Mouse (Mus musculus) forebrain, embryonic 15.5 days (tissue): ENCODE results near the gene Nptxr. TPM values are rescaled to one million over a fixed set of nuclear protein-coding genes. Genes with fewer than 3 reads are reported as not detected.

Source experiments
- ATAC-seq: fragments of 200-750 bp; cut with Nextera tagmentation; replicated peaks from 2 replicates; pipeline ENCODE4 v1.8.0; 2017; ENCODE audit warnings: mild to moderate bottlenecking, moderate TSS enrichment, moderate library complexity
- H3K27ac ChIP-seq: fragments of 300-500 bp; sonication (generic); replicated peaks from 2 replicates; pipeline ENCODE4 v1.5.1; 2015; ENCODE audit warnings: mild to moderate bottlenecking, inconsistent platforms
- H3K27me3 ChIP-seq: fragments of 300-500 bp; sonication (generic); 2 replicates; pipeline ENCODE4 v1.6.1; 2015; ENCODE audit warnings: inconsistent platforms
- H3K36me3 ChIP-seq: fragments of 300-500 bp; sonication (generic); 2 replicates; pipeline ENCODE4 v1.6.1; 2015; ENCODE audit warnings: mild to moderate bottlenecking, inconsistent platforms
- H3K4me1 ChIP-seq: fragments of 300-500 bp; sonication (generic); 2 replicates; pipeline ENCODE4 v1.6.1; 2015; ENCODE audit warnings: inconsistent platforms
- H3K4me2 ChIP-seq: fragments of 300-500 bp; sonication (generic); replicated peaks from 2 replicates; pipeline ENCODE4 v1.6.1; 2015; ENCODE audit warnings: mild to moderate bottlenecking, inconsistent platforms
- H3K4me3 ChIP-seq: fragments of 300-500 bp; sonication (generic); 2 replicates; pipeline ENCODE4 v1.5.1; 2015; ENCODE audit warnings: mild to moderate bottlenecking, inconsistent platforms
- H3K9ac ChIP-seq: fragments of 300-500 bp; sonication (generic); replicated peaks from 2 replicates; pipeline ENCODE4 v1.6.1; 2015; ENCODE audit warnings: mild to moderate bottlenecking, inconsistent platforms
- H3K9me3 ChIP-seq: fragments of 300-500 bp; sonication (generic); 2 replicates; pipeline ENCODE4 v1.6.1; 2016; ENCODE audit warnings: inconsistent platforms
- WGBS: fragments of 180-500 bp; shearing (Covaris S2); methylation state at CpG from one replicate; pipeline ENCODE4 v1.1.7; 2015; ENCODE audit warnings: mixed read lengths; 5-methylcytosine and 5-hydroxymethylcytosine counted together
- polyA plus RNA-seq: library from polyadenylated mRNA; unstranded; fragments of >200 nt; fragmentation: Nextera tagmentation; extraction: Ambion mirVana; gene quantifications from 2 replicates; pipeline ENCODE4 v1.2.1, GENCODE M21; 2015

Nptxr gene
- polyA plus RNA-seq, 1 experiment from 2014 or later = 19.5 TPM

- Histone ChIP-seq H3K9me3 (no peaks in the 10 kb centered on the region), H3K27me3 (peaks cover 8% of the 10 kb centered on the region; the same call in 1 of the 2 replicates), H3K4me3 (no peak overlapping the region), H3K27ac (no peak overlapping the region), H3K9ac (no peak overlapping the region), H3K36me3 (no peaks in the 10 kb centered on the region), H3K4me1 (peaks cover 3% of the 10 kb centered on the region), H3K4me2 (no peak overlapping the region)
- 88% methylated on average over 7 of the region's 7 CpGs for WGBS
- ATAC-seq = no peak
These were observed 7.5 kb downstream of the Nptxr start for GRCm38 (mm10) chr15:79797096-79797495.

DNA sequence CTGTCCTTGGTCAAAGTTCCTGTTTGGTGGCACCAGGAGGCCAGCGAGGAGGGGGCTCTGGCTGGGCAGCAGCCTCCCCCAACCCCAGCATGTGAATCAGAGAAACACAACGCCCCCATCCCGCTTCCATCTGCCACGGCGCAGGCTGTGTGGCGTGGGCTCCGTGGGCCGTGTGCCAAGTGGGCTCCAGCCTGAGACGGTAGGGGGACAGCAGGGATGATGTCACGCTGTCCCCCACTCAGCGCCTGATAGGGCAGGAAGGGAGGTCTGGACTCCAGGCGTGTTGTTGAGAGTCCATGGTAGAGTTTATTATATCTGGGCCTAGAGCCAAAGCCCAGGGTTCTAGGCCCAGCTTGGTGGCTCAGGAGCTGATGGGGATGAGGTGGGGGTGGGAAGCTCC lies 8.3 kb downstream of the Nptxr start:
- Histone ChIP-seq H3K4me1 (peaks cover 3% of the 10 kb centered on the region; the same call in 1 of the 2 replicates), H3K36me3 (no peaks in the 10 kb centered on the region), H3K4me3 (no peak overlapping the region), H3K9me3 (no peaks in the 10 kb centered on the region), H3K27me3 (no peaks in the 10 kb centered on the region), H3K9ac (no peak overlapping the region), H3K4me2 (no peak overlapping the region), H3K27ac (no peak overlapping the region)
- no peak for ATAC-seq
- 76% methylated on average over 12 of the region's 12 CpGs for WGBS

DNA sequence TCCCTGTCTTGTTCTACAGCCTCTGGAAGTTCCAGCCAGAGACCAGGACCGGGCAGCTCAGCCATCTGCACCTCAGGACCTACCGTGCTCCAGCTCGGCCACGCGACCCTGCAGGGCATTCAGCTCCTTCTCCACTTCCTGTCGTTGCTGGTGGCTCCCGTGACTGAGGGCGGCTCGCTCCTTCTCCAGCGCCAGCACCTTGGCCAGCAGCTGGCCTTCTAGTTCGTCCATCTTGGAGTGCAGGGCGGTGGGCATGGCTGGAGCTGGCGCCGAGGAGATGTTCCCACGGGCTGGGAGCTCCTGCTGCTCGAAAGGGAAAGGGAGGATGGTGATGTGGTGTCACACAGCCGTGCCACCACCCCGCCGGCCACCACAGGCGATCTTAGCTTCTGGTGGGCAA lies 10.4 kb downstream of the Nptxr start:
- H3K4me2 ChIP-seq = no peak overlapping the region
- no peak overlapping the region for H3K27ac ChIP-seq
- peaks cover 3% of the 10 kb centered on the region; the same call in 1 of the 2 replicates for H3K4me1 ChIP-seq
- no peaks in the 10 kb centered on the region for H3K9me3 ChIP-seq
- ATAC-seq = no peak
- no peaks in the 10 kb centered on the region for H3K27me3 ChIP-seq
- H3K4me3 ChIP-seq = no peak overlapping the region
- WGBS = 41% methylated on average over 20 of the region's 20 CpGs
- H3K9ac ChIP-seq = no peak overlapping the region
- no peaks in the 10 kb centered on the region for H3K36me3 ChIP-seq

DNA sequence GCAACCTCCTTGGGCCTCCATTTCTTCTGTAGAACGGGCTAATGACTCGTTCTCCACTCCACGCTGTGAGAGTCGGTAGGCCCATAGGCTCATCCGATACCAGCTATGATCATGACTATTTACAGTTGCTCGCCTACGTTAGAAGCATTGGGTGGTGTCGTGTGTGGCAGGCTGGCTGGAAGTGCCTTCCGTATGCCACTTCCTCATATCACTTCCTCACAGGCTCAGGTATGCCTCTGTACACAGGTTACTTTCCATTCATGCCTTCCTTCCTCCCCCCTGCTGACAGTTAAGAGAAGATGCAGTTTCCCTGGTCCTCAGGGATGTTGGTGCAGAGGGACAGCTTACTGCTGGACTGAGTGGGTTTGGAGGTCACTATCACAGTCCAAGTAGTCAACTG lies 11.5 kb downstream of the Nptxr start:
- no peak overlapping the region for H3K9ac ChIP-seq
- no peaks in the 10 kb centered on the region for H3K36me3 ChIP-seq
- H3K27me3 ChIP-seq = no peaks in the 10 kb centered on the region
- no peak overlapping the region for H3K4me2 ChIP-seq
- no peak overlapping the region for H3K27ac ChIP-seq
- no peak overlapping the region for H3K4me3 ChIP-seq
- WGBS = 94% methylated on average over 9 of the region's 9 CpGs
- ATAC-seq = no peak
- H3K4me1 ChIP-seq = peaks cover 3% of the 10 kb centered on the region; the same call in 1 of the 2 replicates
- no peaks in the 10 kb centered on the region for H3K9me3 ChIP-seq

DNA sequence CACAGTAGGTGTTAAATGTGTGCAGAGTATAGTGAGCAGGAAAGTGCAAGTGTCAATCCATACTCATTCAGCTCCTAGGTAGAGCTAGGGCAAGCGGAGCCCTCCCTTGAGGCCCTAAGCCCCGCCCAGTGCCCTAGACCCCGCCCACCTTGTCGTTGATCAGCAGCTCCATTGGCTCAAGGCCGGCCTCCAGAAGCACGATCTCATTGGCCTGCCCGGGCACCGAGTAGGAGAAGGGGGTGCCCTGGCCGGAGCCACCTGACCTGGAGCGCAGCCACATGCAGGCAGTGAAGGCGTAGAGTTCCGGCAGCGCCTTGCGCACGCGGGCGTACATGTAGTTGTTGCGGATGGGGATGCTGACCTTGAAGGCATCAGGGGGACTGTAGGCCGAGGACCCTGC lies 12.1 kb downstream of the Nptxr start:
- peaks cover 3% of the 10 kb centered on the region; the same call in 1 of the 2 replicates for H3K4me1 ChIP-seq
- H3K27me3 ChIP-seq = no peaks in the 10 kb centered on the region
- no peak overlapping the region for H3K4me3 ChIP-seq
- ATAC-seq = no peak
- no peak overlapping the region for H3K4me2 ChIP-seq
- no peak overlapping the region for H3K9ac ChIP-seq
- no peaks in the 10 kb centered on the region for H3K36me3 ChIP-seq
- no peak overlapping the region for H3K27ac ChIP-seq
- H3K9me3 ChIP-seq = no peaks in the 10 kb centered on the region
- WGBS = 17% methylated on average over 19 of the region's 19 CpGs

DNA sequence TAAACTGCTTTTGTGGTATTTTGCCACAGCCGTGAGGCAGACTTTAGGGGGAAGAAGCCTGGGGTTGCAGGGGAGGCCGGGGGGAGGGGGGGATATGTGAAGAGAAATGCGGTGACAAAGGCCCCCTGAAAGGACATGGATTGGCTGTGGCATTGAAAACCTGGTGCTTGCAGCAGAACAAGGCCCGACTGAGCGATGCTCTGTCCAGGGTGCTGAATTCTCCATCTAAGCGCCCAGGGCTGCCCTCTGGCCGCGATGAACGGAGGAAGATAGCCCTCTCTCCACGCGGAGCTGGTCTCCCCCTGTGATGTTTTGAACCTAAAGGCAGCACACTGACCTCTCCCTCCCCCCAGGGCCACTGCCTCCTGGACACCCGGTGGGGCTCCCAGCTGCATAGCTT lies 13.1 kb downstream of the Nptxr start:
- H3K27ac ChIP-seq = no peak overlapping the region

GRCm38 (mm10) chr15:79790905-79791304 lies 13.7 kb downstream of the Nptxr start:
- Histone ChIP-seq H3K4me2 (no peak overlapping the region), H3K4me1 (no peaks in the 10 kb centered on the region), H3K9ac (no peak overlapping the region), H3K4me3 (no peak overlapping the region), H3K27ac (no peak overlapping the region), H3K36me3 (no peaks in the 10 kb centered on the region), H3K27me3 (no peaks in the 10 kb centered on the region), H3K9me3 (no peaks in the 10 kb centered on the region)
- WGBS = 91% methylated on average over 6 of the region's 6 CpGs
- ATAC-seq = no peak

More for the DNA sequence above, 13.1 kb downstream of the Nptxr start:
- Histone ChIP-seq H3K4me3 (no peak overlapping the region), H3K4me2 (no peak overlapping the region), H3K36me3 (no peaks in the 10 kb centered on the region), H3K4me1 (peaks cover 3% of the 10 kb centered on the region; the same call in 1 of the 2 replicates), H3K9ac (no peak overlapping the region), H3K9me3 (no peaks in the 10 kb centered on the region), H3K27me3 (no peaks in the 10 kb centered on the region)
- 5% methylated on average over 12 of the region's 12 CpGs for WGBS
- no peak for ATAC-seq

- 58% methylated on average over 8 of the region's 8 CpGs for WGBS
- H3K9ac ChIP-seq = no peak overlapping the region
- H3K36me3 ChIP-seq = no peaks in the 10 kb centered on the region
- H3K4me1 ChIP-seq = no peaks in the 10 kb centered on the region
- H3K27me3 ChIP-seq = no peaks in the 10 kb centered on the region
- H3K9me3 ChIP-seq = no peaks in the 10 kb centered on the region
- H3K27ac ChIP-seq = no peak overlapping the region
- H3K4me3 ChIP-seq = no peak overlapping the region
- ATAC-seq = no peak
- no peak overlapping the region for H3K4me2 ChIP-seq
These were observed 14.5 kb downstream of the Nptxr start for GRCm38 (mm10) chr15:79790111-79790510.

- no peak overlapping the region for H3K4me3 ChIP-seq
- 51% methylated on average over 8 of the region's 8 CpGs for whole genome bisulfite sequencing
- H3K9me3 ChIP-seq = no peaks in the 10 kb centered on the region
- H3K4me1 ChIP-seq = no peaks in the 10 kb centered on the region
- H3K36me3 ChIP-seq = no peaks in the 10 kb centered on the region
- no peak overlapping the region for H3K27ac ChIP-seq
- H3K27me3 ChIP-seq = no peaks in the 10 kb centered on the region
- no peak for ATAC-seq
- H3K4me2 ChIP-seq = no peak overlapping the region
- H3K9ac ChIP-seq = no peak overlapping the region
These were observed 16.8 kb downstream of the Nptxr start for GRCm38 (mm10) chr15:79787815-79788214.

GRCm38 (mm10) chr15:79785056-79785455 lies 19.5 kb downstream of the Nptxr start:
- H3K9me3 ChIP-seq = no peaks in the 10 kb centered on the region
- H3K27ac ChIP-seq = no peak overlapping the region
- H3K4me3 ChIP-seq = no peak overlapping the region
- no peak for ATAC-seq
- no peak overlapping the region for H3K4me2 ChIP-seq
- H3K27me3 ChIP-seq = no peaks in the 10 kb centered on the region
- H3K4me1 ChIP-seq = no peaks in the 10 kb centered on the region
- WGBS = 80% methylated on average over 1 of the region's 1 CpGs
- H3K9ac ChIP-seq = no peak overlapping the region
- no peaks in the 10 kb centered on the region for H3K36me3 ChIP-seq

DNA sequence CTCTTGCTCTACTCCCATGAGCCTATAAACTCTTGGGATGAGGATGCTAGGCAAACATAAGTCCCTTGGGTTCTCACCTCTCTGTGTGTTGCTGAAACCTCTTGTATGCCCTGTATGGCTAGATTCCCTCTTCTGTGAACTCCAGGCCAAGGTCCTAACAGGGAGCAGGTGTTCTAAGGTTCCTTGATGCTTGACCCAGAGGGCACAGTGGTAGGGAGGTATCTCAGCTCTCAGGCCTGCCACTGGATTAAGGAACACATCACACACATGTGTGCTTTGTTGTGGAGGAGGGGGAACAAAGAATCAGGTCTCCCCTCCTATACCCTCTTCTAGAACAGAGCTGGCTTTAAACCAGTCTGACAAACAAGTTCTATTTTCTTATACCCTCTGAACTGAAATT lies 26.8 kb downstream of the Nptxr start, which contains the start of gene Dnal4:
Gene Dnal4, minus strand, starts transcription at position 101 of the 400 bp plus-strand sequence.
- Histone ChIP-seq H3K27ac (no peak within 1 kb of the TSS), H3K4me3 (no peak within 1 kb of the TSS), H3K36me3 (no peaks in the 10 kb centered on the region), H3K27me3 (no peaks in the 10 kb centered on the region), H3K9ac (no peak within 1 kb of the TSS), H3K4me1 (peaks cover 20% of the 10 kb centered on the region), H3K9me3 (no peaks in the 10 kb centered on the region), H3K4me2 (no peak within 1 kb of the TSS)
- ATAC-seq = no peak

DNA sequence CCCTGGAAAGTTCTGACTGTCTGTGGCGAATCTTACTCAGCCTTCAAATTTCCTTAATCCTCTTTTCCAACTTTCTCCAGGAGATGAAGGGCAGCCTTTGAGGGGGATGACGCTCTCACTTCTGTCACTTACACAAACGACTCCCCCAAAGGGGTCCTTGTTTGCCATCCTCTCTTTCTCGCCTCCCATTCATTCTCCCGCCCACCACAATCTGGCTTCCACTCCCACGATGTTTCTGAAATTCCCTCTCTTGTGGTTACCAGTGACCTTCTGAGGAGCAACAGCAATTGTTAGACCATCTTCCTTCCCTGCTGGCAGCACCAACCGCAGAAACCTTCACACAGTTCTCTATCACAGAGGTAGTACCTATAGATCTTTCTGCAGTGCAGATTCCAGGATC lies 28.9 kb downstream of the Nptxr start:
- Histone ChIP-seq H3K4me1 (peaks cover 31% of the 10 kb centered on the region), H3K9ac (no peak overlapping the region), H3K27me3 (no peaks in the 10 kb centered on the region), H3K4me3 (no peak overlapping the region), H3K4me2 (no peak overlapping the region), H3K9me3 (no peaks in the 10 kb centered on the region), H3K27ac (no peak overlapping the region), H3K36me3 (no peaks in the 10 kb centered on the region)
- ATAC-seq = no peak
- WGBS = 75% methylated on average over 7 of the region's 7 CpGs
